ENCODE assay signal across 23 mouse cellular contexts in genomic region chr7:30524487-30524886, GRCm38 (mm10). TPM values are rescaled to one million over a fixed set of nuclear protein-coding genes. Genes with fewer than 3 reads are reported as not detected.
A peak's percentile ranks its signal among the peaks of the same experiment; 100 is the strongest.
DNase-seq lines count a peak whose midpoint lies in the region; ATAC-seq and TF ChIP-seq lines count a peak whose summit lies in the region.
"Had no signal": no experiment of that assay in that cellular context is flagged by ENCODE, and none has a peak within 500 bp of the region (broad histone marks: within the 10 kb centered on the region; RNA-seq: fewer than 3 reads in every experiment).

No protein-coding gene starts in this region.

- peaks cover 25% of the 10 kb centered on the region for H3K4me1 ChIP-seq in hindbrain, embryonic 13.5 days (replicated peaks)
- peaks cover 31% of the 10 kb centered on the region for H3K4me1 ChIP-seq in forebrain, embryonic 10.5 days

- peaks cover 7% of the 10 kb centered on the region for H3K36me3 ChIP-seq in myocyte (ENCODE audit: control insufficient read depth, insufficient read depth)
- H3K36me3 ChIP-seq in hindbrain, embryonic 13.5 days = peaks cover 69% of the 10 kb centered on the region
- H3K36me3 ChIP-seq in forebrain, embryonic 10.5 days (replicated peaks) = peaks cover 72% of the 10 kb centered on the region

- no peaks in the 10 kb centered on the region for H3K9me3 ChIP-seq in hindbrain, embryonic 13.5 days
- no peaks in the 10 kb centered on the region for H3K9me3 ChIP-seq in forebrain, embryonic 10.5 days
- H3K9me3 ChIP-seq: embryonic facial prominence, embryonic 10.5 days; forebrain, embryonic 12.5 days; heart, embryonic 15.5 days; intestine, embryonic 15.5 days had no signal

- no peak overlapping the region for H3K4me3 ChIP-seq in myocyte
- H3K4me3 ChIP-seq in hindbrain, embryonic 13.5 days = no peak overlapping the region
- H3K4me3 ChIP-seq in forebrain, embryonic 10.5 days = no peak overlapping the region
- H3K4me3 ChIP-seq: embryonic facial prominence, embryonic 10.5 days; erythroblast, embryonic 14.5 days; forebrain, embryonic 12.5 days; heart, embryonic 15.5 days; intestine, embryonic 15.5 days had no signal

- peak overlapping the region; percentile 15 for H3K4me2 ChIP-seq in myocyte (ENCODE audit: low read depth)
- no peak overlapping the region for H3K4me2 ChIP-seq in hindbrain, embryonic 13.5 days
- H3K4me2 ChIP-seq: forebrain, embryonic 12.5 days; heart, embryonic 11.5 days; heart, embryonic 15.5 days; hindbrain, embryonic 14.5 days; intestine, embryonic 15.5 days had no signal

- WGBS in hindbrain, embryonic 13.5 days = 78% methylated on average over 6 of the region's 6 CpGs
- WGBS in forebrain, embryonic 10.5 days = 83% methylated on average over 6 of the region's 6 CpGs

- H3K27ac ChIP-seq in hindbrain, embryonic 13.5 days = no peak overlapping the region
- H3K27ac ChIP-seq in forebrain, embryonic 10.5 days = no peak overlapping the region
- H3K27ac ChIP-seq: embryonic facial prominence, embryonic 10.5 days; heart, embryonic 15.5 days; hindbrain, embryonic 14.5 days; intestine, embryonic 15.5 days had no signal

- H3K79me2 ChIP-seq in myocyte (ENCODE audit: control insufficient read depth, insufficient read depth) = no peaks in the 10 kb centered on the region

- ATAC-seq in hindbrain, embryonic 13.5 days (ENCODE audit: low FRiP score) = no peak
- ATAC-seq: forebrain, embryonic 16.5 days; intestine, embryonic 15.5 days had no signal

- no peak overlapping the region; the same call in 1 of the 2 replicates for H3K9ac ChIP-seq in hindbrain, embryonic 13.5 days
- H3K9ac ChIP-seq: forebrain, embryonic 12.5 days; heart, embryonic 15.5 days; hindbrain, embryonic 14.5 days; intestine, embryonic 15.5 days had no signal

- DNase-seq in adrenal gland, postnatal 36 days = peak; percentile 23 to 28
- no peak for DNase-seq in adrenal gland, postnatal 25 days
- DNase-seq in 3T3-L1 (ENCODE audit: low read depth, low spot score) (peak; percentile 90), NIH3T3 (ENCODE audit: low read depth) (peak; percentile 88)
- no peak for DNase-seq in forebrain, embryonic 10.5 days (ENCODE audit: extremely low spot score, low spot score)
- DNase-seq: adrenal gland, postnatal 10 days; cerebellum, adult 2 months; gastrocnemius, postnatal 10 days; heart, adult 18-20 months; heart, postnatal 14 days; kidney, adult 18-20 months had no signal

- H3K27me3 ChIP-seq in myocyte (ENCODE audit: control insufficient read depth, insufficient read depth, insufficient read length) = no peaks in the 10 kb centered on the region
- no peaks in the 10 kb centered on the region for H3K27me3 ChIP-seq in hindbrain, embryonic 13.5 days
- peaks cover 50% of the 10 kb centered on the region for H3K27me3 ChIP-seq in forebrain, embryonic 10.5 days (ENCODE audit: poor library complexity, severe bottlenecking)
- H3K27me3 ChIP-seq: forebrain, embryonic 12.5 days; heart, embryonic 15.5 days; intestine, embryonic 15.5 days had no signal

- peak; percentile 14 for TF ChIP-seq POLR2A in myocyte (IDR thresholded peaks at IDR 0.05; ENCODE audit: insufficient read length, low read depth)

- H3ac ChIP-seq in myocyte (ENCODE audit: control insufficient read depth, insufficient read length) = no peak overlapping the region

TF ChIP-seq in myocyte, 11 proteins besides CTCF, POLR2A, EP300 and RAD21:
- TF ChIP-seq E2F4 (IDR thresholded peaks at IDR 0.05; ENCODE audit: insufficient read depth) = no peak
- peak; percentile 96 for TF ChIP-seq CEBPB (IDR thresholded peaks at IDR 0.05; ENCODE audit: insufficient read depth, poor library complexity, severe bottlenecking)
- TF ChIP-seq MAX (IDR thresholded peaks at IDR 0.05; ENCODE audit: low read depth) = no peak
- no peak for TF ChIP-seq TCF12 (IDR thresholded peaks at IDR 0.05; ENCODE audit: insufficient read depth, poor library complexity, severe bottlenecking)
- no peak for TF ChIP-seq TCF3 (IDR thresholded peaks at IDR 0.05; ENCODE audit: insufficient read length, low read depth)
- TF ChIP-seq USF1 (IDR thresholded peaks at IDR 0.05; ENCODE audit: low read depth) = no peak
- TF ChIP-seq POLR2AphosphoS2 (IDR thresholded peaks at IDR 0.05; ENCODE audit: insufficient read length, low read depth) = no peak
- no peak for TF ChIP-seq MYOG (IDR thresholded peaks at IDR 0.05; ENCODE audit: control insufficient read depth in 1 of 3, insufficient read depth in 1 of 3, insufficient read length in 2 of 3, low read depth in 2 of 3)

RNA-seq across cellular contexts. Expression of gene Arhgap33, which starts 10.4 kb away (rescaled TPM):
- total RNA-seq in adrenal gland, postnatal 36 days (2021) = 1 to 10 TPM; 2.5 to 2.9 TPM
- 5.6 and 7.4 TPM in 2 replicates for total RNA-seq in adrenal gland, postnatal 25 days (2021)
- polyA plus RNA-seq in myocyte (2012; fragmentation: generic; extraction: Trizol) = 8.7 TPM
- 103 and 111 TPM in 2 replicates for polyA plus RNA-seq in hindbrain, embryonic 13.5 days (2015; fragmentation: Nextera tagmentation; extraction: Ambion mirVana)
- 29.7 and 31.9 TPM in 2 replicates for polyA plus RNA-seq in forebrain, embryonic 10.5 days (2016; fragmentation: Nextera tagmentation; extraction: Ambion mirVana)

RNA-seq across cellular contexts. Expression of gene Hspb6, which starts 27.5 kb away (rescaled TPM):
- 10 to 100 TPM; 27.1 to 28.3 TPM for total RNA-seq in adrenal gland, postnatal 36 days (2021)
- total RNA-seq in adrenal gland, postnatal 25 days (2021) = 30.2 and 33.5 TPM in 2 replicates
- 27.8 TPM for polyA plus RNA-seq in myocyte (2012; fragmentation: generic; extraction: Trizol)
- 7.8 and 7.9 TPM in 2 replicates for polyA plus RNA-seq in hindbrain, embryonic 13.5 days (2015; fragmentation: Nextera tagmentation; extraction: Ambion mirVana)
- polyA plus RNA-seq in forebrain, embryonic 10.5 days (2016; fragmentation: Nextera tagmentation; extraction: Ambion mirVana) = 4.3 and 4.6 TPM in 2 replicates

RNA-seq across cellular contexts. Expression of gene Proser3, which starts 27.6 kb away (rescaled TPM):
- total RNA-seq in adrenal gland, postnatal 36 days (2021) = 1 to 10 TPM; 7.8 to 8.5 TPM
- 14.8 TPM in 2 replicates for total RNA-seq in adrenal gland, postnatal 25 days (2021)
- polyA plus RNA-seq in myocyte (2012; fragmentation: generic; extraction: Trizol) = 3.8 TPM
- polyA plus RNA-seq in hindbrain, embryonic 13.5 days (2015; fragmentation: Nextera tagmentation; extraction: Ambion mirVana) = 8.1 and 8.4 TPM in 2 replicates
- 15.2 and 16.1 TPM in 2 replicates for polyA plus RNA-seq in forebrain, embryonic 10.5 days (2016; fragmentation: Nextera tagmentation; extraction: Ambion mirVana)

RNA-seq across cellular contexts. Expression of gene Prodh2, which starts 31.1 kb away (rescaled TPM):
- under 1 TPM in 1 of 2 experiments, not detected in 1; 0.53 TPM for total RNA-seq in adrenal gland, postnatal 36 days (2021)
- total RNA-seq in adrenal gland, postnatal 25 days (2021) = 1.6 TPM in 1 of 2 replicates, not detected in the other
- not detected for polyA plus RNA-seq in myocyte (2012; fragmentation: generic; extraction: Trizol)
- polyA plus RNA-seq in hindbrain, embryonic 13.5 days (2015; fragmentation: Nextera tagmentation; extraction: Ambion mirVana) = not detected in 2 replicates
- not detected in 2 replicates for polyA plus RNA-seq in forebrain, embryonic 10.5 days (2016; fragmentation: Nextera tagmentation; extraction: Ambion mirVana)
- total RNA-seq: gastrocnemius, postnatal 10 days; heart, adult 18-20 months; heart, postnatal 14 days; hematopoietic stem cell, adult 5-6 weeks had no signal
- polyA plus RNA-seq: cerebellum, adult 2 months; embryonic facial prominence, embryonic 10.5 days; embryonic facial prominence, embryonic 14.5 days; forebrain, embryonic 12.5 days; forebrain, embryonic 16.5 days had no signal

RNA-seq across cellular contexts. Expression of gene Lin37, which starts 35.2 kb away (rescaled TPM):
- total RNA-seq in adrenal gland, postnatal 36 days (2021) = 10 to 100 TPM; 46.2 to 55.4 TPM
- 56.9 and 67.6 TPM in 2 replicates for total RNA-seq in adrenal gland, postnatal 25 days (2021)
- polyA plus RNA-seq in myocyte (2012; fragmentation: generic; extraction: Trizol) = 55.3 TPM
- polyA plus RNA-seq in hindbrain, embryonic 13.5 days (2015; fragmentation: Nextera tagmentation; extraction: Ambion mirVana) = 51.7 and 57.9 TPM in 2 replicates
- polyA plus RNA-seq in forebrain, embryonic 10.5 days (2016; fragmentation: Nextera tagmentation; extraction: Ambion mirVana) = 40.7 and 44.2 TPM in 2 replicates

Comparison
In these comparisons a context has a peak if more than half of its experiments do, and no peak if none do; other contexts are left out.
1. DNase-seq: peak in adrenal gland, postnatal 36 days (2 of 2), 3T3-L1 (single experiment) and NIH3T3 (single experiment); none in adrenal gland, postnatal 25 days (single experiment) and forebrain, embryonic 10.5 days (single experiment).